Mouse (Mus musculus) E14TG2a.4 (cell line): Measurements from ENCODE around the gene Far1.

Experiments
- CTCF ChIP-seq: conservative IDR thresholded peaks from 2 replicates; pipeline ENCODE4 v1.5.1; 2014; ENCODE audit warnings: low read length
- NANOG ChIP-seq: IDR thresholded peaks from 2 replicates; pipeline ENCODE4 v1.6.1; 2014; ENCODE audit warnings: borderline replicate concordance, low read length, mixed read lengths
- POU5F1 ChIP-seq: IDR thresholded peaks from 2 replicates; pipeline ENCODE4 v1.6.1; 2014; ENCODE audit warnings: low read length, borderline replicate concordance

GRCm38 (mm10) chr7:113594363-113594762 lies 80.7 kb downstream of the Far1 start:
- TF ChIP-seq CTCF (peak; percentile 46), POU5F1 (no peak), NANOG (no peak)
